Mouse (Mus musculus) brain, adult 2 months (tissue): ENCODE measurements at regions not wholly inside any gene's neighbourhood (a gene's known extent, or its start where the extent isn't known, plus 50 kb on each side); places are given as distances from the start of the nearest gene placed in this dataset.
A peak's percentile ranks its signal among the peaks of the same experiment; 100 is the strongest.

Experiments
- DNase-seq: peaks from one replicate; pipeline ENCODE4 v3.0.0; 2011; ENCODE audit warnings: low read depth, low spot score

DNA sequence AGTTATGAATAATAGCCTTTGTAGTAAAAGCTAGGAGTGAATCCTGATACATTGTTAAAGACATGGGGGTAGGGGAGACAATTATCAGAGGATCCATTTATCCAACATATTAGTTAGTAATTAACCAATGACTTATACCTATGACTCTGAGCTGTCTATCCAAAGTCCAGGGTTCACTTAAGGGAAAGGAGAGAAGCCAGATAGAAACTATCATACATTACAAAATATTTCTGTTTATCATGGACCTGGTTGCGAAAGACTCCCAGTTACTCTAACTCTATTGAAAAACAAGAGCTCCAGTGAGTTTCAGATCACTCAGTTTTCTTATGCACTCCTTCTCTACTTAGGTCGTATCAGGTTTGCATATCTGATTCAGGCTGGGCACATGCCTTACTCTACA, 749.3 kb downstream of the H2al1n start:
- DNase-seq: no peak

DNA sequence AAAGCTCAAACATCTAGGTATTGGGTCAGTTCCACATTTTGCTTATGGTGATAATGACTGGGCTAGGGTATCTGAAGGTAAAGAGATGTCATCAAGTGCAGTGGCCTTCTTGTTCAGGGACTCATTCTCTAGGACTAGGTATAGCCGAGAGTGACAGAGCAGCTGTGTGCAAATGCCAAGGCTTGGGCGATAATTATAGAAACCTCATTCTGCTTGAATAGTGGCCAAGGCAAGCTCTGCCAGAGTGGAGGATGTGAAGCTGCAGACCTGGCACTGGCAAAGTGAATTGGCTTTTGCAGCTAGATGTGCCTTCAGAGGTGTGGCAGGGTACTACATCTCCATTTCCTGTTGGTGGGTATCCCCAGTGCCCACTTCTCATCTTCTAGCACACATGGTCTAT, 796.1 kb downstream of the H2al1n start:
- DNase-seq: peak; percentile 83
